Mouse (Mus musculus) embryonic fibroblast, embryonic 13.5 days (primary cell): Measurements from ENCODE around the gene AI597479.

ENCODE experiments used
- CTCF ChIP-seq: IDR thresholded peaks from 2 replicates; pipeline ENCODE4 v1.5.1; 2011; ENCODE audit warnings: mild to moderate bottlenecking, control low read depth, low read length, moderate library complexity, borderline replicate concordance; ENCODE audit not compliant: insufficient read depth
- POLR2A ChIP-seq: IDR thresholded peaks from 2 replicates; pipeline ENCODE4 v1.6.1; 2011; ENCODE audit warnings: low read depth, mild to moderate bottlenecking, control low read depth, low read length, moderate library complexity

DNA sequence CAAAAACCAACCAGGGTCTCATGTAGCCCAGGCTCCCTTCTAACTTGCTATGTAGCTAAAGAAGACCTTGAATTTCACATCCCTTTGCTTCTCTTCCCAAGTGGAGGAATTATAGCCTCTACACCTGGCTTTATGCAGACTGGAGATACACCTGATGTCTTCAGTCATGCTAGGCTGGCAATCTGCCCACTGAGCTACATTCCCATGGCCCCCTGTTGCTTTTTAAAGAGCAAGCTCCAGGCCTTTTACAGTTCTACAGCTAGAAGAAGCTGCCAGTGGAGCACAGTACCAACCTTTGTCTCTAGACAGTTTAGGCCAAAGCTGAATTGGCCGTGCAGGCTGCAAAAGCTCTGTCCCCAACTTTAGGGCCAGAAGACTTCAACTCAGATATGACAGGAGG, 8.1 kb upstream of the AI597479 start:
- TF ChIP-seq POLR2A (no peak), CTCF (no peak)
